Mouse (Mus musculus) heart, embryonic 15.5 days (tissue): ENCODE measurements around the gene 6330403K07Rik. TPM values are rescaled to one million over a fixed set of nuclear protein-coding genes. Genes with fewer than 3 reads are reported as not detected.

ENCODE experiments used
- ATAC-seq: fragments of 200-750 bp; cut with Nextera tagmentation; replicated peaks from 2 replicates; pipeline ENCODE4 v1.8.0; 2017; ENCODE audit warnings: low read depth, moderate TSS enrichment; ENCODE audit not compliant: insufficient number of reproducible peaks, insufficient read depth, low FRiP score
- H3K27ac ChIP-seq: fragments of 300-500 bp; sonication (generic); 2 replicates; pipeline ENCODE4 v1.5.1; 2015; ENCODE audit warnings: mild to moderate bottlenecking, inconsistent platforms
- H3K27me3 ChIP-seq: fragments of 300-500 bp; sonication (generic); 2 replicates; pipeline ENCODE4 v1.6.1; 2015; ENCODE audit warnings: inconsistent platforms
- H3K36me3 ChIP-seq: fragments of 300-500 bp; sonication (generic); 2 replicates; pipeline ENCODE4 v1.6.1; 2015; ENCODE audit warnings: mild to moderate bottlenecking, inconsistent platforms
- H3K4me1 ChIP-seq: fragments of 300-500 bp; sonication (generic); replicated peaks from 2 replicates; pipeline ENCODE4 v1.6.1; 2015; ENCODE audit warnings: inconsistent platforms
- H3K4me2 ChIP-seq: fragments of 300-500 bp; sonication (generic); 2 replicates; pipeline ENCODE4 v1.6.1; 2015; ENCODE audit warnings: inconsistent platforms, mild to moderate bottlenecking, moderate library complexity
- H3K4me3 ChIP-seq: fragments of 300-500 bp; sonication (generic); 2 replicates; pipeline ENCODE4 v1.5.1; 2015; ENCODE audit warnings: mild to moderate bottlenecking, inconsistent platforms
- H3K9ac ChIP-seq: fragments of 300-500 bp; sonication (generic); 2 replicates; pipeline ENCODE4 v1.6.1; 2015; ENCODE audit warnings: mild to moderate bottlenecking, inconsistent platforms
- H3K9me3 ChIP-seq: fragments of 300-500 bp; sonication (generic); replicated peaks from 2 replicates; pipeline ENCODE4 v1.6.1; 2016; ENCODE audit warnings: inconsistent platforms
- WGBS: fragments of 180-500 bp; shearing (Covaris S2); methylation state at CpG from one replicate; pipeline ENCODE4 v1.1.7; 2015; ENCODE audit warnings: mixed read lengths; 5-methylcytosine and 5-hydroxymethylcytosine counted together
- polyA plus RNA-seq: library from polyadenylated mRNA; unstranded; fragments of >200 nt; fragmentation: Nextera tagmentation; extraction: Ambion mirVana; gene quantifications from 2 replicates; pipeline ENCODE4 v1.2.1, GENCODE M21; 2015

The 6330403K07Rik gene
- polyA plus RNA-seq, 1 experiment from 2014 or later: 25.5 TPM

GRCm38 (mm10) chr11:70982030-70982429 lies 51.3 kb downstream of the 6330403K07Rik start:
- H3K4me2 ChIP-seq: peak overlapping the region; percentile 73
- 10% methylated on average over 12 of the region's 12 CpGs for WGBS
- H3K27ac ChIP-seq: no peak overlapping the region
- H3K27me3 ChIP-seq: no peaks in the 10 kb centered on the region
- peak overlapping the region; percentile 98 for H3K9ac ChIP-seq
- peaks cover 67% of the 10 kb centered on the region for H3K36me3 ChIP-seq
- peaks cover 14% of the 10 kb centered on the region for H3K4me1 ChIP-seq
- ATAC-seq: no peak
- peak overlapping the region; percentile 100 for H3K4me3 ChIP-seq
- no peaks in the 10 kb centered on the region for H3K9me3 ChIP-seq

Other genes starting within 250 kb of the 6330403K07Rik start
- 0.45 and 0.60 TPM in 2 replicates for gene Scimp, start 220.9 kb downstream of the 6330403K07Rik start, polyA plus RNA-seq
- gene Rabep1, start 188.7 kb downstream of the 6330403K07Rik start, polyA plus RNA-seq: 26.4 and 29.1 TPM in 2 replicates
- gene Nup88, start 63.5 kb downstream of the 6330403K07Rik start, polyA plus RNA-seq: 98.2 and 106 TPM in 2 replicates
- gene Rpain, start 63.3 kb downstream of the 6330403K07Rik start, polyA plus RNA-seq: 47.6 and 53.1 TPM in 2 replicates
- gene C1qbp, start 50.5 kb downstream of the 6330403K07Rik start, polyA plus RNA-seq: 231 and 266 TPM in 2 replicates
- 11.4 and 13.7 TPM in 2 replicates for gene Dhx33, start 29.1 kb downstream of the 6330403K07Rik start, polyA plus RNA-seq
- gene Mis12, start 13.9 kb downstream of the 6330403K07Rik start, polyA plus RNA-seq: 23.0 and 25.4 TPM in 2 replicates
- gene Derl2, start 13.7 kb downstream of the 6330403K07Rik start, polyA plus RNA-seq: 31.7 and 35.6 TPM in 2 replicates
- 0.04 and 0.16 TPM in 2 replicates for gene Nlrp1a, start 111.2 kb upstream of the 6330403K07Rik start, polyA plus RNA-seq
- 0.08 TPM in 1 of 2 replicates, not detected in the other for gene Nlrp1b, start 197.2 kb upstream of the 6330403K07Rik start, polyA plus RNA-seq